Mouse (Mus musculus): ENCODE results near the gene Depdc5.

Depdc5 gene

DNA sequence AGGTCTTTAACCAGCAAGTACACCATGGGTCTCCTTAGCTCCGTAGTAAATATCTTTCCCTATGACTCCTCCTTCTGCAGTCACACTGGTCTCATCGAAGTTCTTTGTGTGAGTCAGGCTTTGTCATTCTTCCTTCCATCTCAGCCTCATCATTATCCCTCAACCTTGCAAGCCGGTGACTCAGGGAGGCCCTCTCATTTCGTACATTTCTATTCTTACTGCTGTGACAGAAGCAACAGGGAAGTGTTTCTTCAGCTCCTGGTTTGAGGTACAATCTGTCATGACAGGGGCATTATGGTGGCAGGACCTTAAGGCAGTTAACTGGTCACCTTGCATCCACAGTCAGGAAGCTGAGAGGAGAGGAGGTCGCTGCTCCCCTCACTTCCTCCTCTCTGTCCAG, 139.3 kb downstream of the Depdc5 start:
- no peak for DNase-seq

DNA sequence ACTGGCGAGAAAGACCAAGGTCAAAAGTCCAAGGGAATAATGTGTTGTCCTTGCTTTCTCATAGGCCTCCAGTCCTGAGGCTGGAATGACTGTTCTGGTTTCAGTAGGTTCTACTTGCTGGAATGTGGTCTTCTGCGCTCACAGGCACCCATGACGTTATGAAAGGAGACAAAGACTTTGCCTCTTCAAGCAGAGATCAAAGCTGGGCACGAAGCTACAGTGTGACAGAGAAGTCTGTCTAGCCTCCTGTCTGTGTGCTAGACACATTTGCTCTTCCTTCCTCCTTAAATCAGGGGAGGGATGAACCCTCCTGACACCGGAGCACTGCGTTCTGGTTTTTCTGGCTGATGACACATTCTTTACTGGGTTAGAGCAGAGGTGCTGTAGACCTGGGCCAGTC, 140.0 kb downstream of the Depdc5 start:
- DNase-seq: peak; percentile 38

DNA sequence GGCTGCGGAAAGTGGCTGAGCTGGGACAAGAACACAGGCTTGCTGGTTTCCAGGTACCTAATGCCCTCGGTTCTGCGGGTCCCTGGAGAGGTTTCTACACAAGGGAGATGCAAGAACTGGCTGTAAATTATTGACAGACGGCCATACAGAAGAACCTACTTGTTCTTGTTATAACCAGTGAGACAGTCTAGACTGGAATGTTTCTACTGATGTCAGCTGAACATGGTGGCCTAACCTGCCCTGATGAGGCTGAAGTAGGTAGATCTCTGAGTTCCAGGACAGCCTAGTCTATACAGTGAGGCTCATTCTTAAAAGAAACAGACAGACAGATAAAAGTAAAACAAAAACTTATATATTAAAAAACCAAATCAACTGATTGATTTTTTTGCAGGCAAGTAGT, 140.6 kb downstream of the Depdc5 start:
- DNase-seq: peak; percentile 43

DNA sequence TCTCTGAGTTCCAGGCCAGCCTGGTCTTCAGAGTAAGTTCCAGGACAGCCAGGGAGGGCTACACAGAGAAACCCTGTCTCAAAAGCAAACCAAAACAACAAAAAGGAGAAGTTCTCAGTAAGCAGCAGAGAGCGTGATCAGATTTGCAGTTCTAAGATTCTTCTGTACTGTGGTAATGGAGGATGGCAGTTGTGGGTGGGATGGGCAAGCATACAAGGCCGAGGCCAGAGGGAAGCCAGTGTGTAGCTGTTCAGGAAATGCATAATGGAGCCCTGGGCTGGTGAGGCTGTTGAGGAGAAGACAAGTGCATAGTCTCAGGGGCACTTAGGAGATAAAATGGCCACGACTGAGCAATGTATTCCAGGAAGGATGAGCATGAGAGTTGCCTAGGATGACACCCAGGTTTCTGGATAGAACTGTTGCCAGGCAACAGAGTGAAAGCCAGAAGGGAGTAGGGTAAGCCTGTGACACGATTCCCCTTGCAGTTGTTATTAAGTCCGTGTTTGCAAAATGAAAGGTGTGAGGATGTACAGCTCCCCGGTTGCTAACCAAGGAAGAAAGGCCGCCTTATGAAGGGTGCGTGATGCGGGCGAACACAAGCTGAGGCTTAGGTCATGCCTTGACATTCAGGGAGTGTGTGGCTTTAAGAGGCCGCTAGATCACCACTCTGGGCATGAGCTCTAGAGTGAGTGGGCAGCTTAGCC, 142.1 kb downstream of the Depdc5 start:
- DNase-seq: no peak

DNA sequence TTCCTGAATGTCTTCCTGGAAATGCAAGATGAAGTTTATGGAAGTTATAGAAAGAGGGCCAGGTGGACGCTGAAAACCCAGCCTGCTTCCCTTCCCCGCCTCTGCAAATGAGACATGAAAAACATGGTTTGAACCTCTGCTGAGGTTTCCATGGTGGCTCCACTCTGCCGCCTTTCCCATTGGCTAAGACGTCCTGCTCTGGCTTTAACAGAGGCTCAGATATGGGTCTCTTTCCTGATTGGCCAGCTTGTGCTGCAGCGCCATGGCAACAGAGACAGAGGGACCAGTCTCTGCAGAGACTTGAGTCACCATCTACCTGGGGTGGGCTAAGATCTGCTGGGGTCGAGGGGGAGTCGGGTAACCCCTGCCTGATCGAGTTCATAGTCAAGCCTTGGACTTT, 143.2 kb downstream of the Depdc5 start:
- no peak for DNase-seq

DNA sequence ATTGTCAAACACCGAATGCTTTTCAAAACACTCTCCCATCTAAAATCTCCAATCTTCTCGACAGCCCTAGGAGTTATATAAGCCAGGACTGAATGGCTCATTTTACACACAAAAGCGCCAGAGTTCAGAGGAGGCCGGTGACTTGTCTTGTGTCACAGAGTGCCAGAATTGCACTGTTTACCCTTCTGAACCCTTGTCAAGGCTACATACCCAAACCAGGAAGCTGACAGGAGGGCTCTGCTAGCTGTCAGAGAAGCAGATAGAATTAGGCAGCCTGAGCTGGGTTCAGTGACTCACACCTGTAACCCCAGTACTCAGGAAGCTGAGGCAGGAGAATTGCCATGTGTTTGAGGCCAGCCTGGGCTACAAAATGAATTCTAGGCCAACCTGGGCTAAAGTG, 143.9 kb downstream of the Depdc5 start:
- DNase-seq: no peak

DNA sequence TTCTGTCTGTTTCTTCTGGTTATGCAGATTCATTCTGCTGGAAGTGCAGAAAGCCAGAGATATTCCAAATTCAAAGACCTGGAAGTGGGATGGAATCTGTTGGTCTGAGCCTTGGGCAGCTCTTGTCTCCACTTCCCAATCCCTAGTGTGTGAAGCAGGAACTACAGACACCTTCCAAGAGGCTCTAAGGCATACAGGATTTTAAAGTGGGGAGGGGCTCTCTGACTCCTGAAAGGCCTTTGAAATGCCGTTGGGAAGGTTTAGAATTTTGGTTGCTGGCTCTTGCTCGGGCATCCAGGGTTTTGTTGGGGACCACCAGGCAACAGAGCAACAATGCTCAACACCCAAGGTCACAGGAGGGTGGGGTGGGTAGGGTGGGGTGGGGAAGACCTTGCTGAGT, 145.8 kb downstream of the Depdc5 start:
- no peak for DNase-seq

DNA sequence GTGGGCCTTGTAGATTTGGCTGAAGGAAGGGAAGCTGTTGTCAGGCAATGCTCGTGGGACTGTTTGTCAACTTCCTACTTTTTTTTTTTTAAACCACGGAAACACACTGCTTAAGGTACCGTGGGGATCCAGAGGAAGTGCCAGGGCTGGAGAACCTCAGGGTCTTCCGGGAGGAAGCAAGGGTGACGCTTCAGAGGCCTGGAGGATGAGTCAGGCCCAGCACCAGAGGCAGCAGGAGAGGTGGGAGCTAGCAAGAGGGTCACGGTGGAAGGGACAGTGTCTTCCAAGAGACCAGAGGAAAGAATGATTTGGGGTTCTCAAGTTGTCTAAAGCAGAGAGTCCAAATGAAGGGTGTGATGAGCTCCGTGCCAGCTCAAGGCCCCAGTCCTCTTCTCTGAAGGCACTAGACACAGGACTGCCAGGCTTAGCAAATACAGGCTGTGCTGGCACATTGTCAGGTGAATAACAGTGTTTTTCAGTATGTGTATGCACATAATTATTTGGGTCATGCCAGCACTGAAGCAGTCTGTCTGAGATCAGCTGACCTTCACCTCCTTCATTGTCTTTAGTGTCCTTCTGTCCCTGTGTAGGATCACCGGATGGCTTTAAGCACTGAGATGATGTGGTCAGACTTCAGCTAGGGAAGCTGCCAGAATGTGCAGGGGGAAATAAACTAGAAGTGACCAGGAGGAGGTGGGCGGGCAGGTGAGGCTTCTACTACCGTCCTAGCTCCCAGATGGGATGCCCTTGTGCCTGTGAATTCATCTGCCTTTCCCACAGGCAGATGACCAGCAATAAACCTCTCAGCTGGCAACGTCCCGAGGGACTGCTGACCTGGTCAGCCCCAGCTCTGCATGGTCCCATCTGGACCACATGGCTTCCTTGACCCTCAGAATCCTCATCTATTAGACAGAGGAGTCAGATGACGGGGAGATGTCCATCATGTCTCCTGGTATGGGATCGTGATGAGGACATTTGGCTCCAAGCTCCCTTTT, 146.6 kb downstream of the Depdc5 start:
- DNase-seq: peak; percentile 49

DNA sequence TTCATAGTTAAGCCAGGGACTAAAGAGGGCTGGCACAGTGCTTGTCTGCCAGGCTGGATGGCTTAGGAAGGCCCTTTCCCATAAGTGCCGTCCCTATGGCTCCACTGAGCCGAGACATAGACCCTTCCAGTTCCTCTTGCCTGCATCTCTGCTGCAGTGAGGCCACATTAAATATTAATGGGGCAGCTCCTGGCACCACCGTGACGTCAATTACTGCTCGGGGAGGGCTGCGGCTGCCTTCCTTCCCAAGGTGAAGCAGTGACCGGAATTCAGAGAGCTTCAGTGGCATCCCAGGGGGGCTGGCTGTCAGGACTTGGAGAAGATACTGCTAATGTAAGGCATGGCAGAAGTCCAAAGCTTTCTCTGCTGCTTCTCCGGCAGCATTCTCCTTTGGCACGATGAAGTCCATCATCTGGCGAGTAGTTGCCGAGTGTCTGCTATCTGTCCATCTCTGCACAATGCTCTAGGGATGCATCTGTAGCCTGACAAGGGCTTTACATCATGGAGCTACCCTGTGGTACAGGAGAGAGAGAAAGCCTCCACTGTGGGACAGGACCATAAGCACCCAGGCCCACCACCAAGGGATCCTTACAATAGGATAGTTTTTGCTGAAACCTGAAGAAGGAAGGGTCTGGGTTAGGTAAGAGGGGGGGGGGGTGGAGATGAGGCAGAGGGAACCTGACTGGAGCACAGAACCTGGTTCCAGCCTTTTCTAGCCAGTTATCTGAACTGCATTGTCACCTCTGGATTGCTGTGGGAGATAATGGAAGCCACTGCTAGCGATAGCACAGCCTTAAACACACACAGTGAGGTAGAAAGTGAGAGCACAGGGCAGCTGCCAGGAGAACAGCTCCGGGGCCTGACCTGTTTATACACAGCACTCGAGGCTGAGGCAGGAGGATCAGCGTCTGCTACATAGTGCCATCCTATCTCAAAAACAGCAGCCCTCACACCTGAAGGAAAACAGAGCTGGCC, 147.9 kb downstream of the Depdc5 start:
- DNase-seq: peak; percentile 41

DNA sequence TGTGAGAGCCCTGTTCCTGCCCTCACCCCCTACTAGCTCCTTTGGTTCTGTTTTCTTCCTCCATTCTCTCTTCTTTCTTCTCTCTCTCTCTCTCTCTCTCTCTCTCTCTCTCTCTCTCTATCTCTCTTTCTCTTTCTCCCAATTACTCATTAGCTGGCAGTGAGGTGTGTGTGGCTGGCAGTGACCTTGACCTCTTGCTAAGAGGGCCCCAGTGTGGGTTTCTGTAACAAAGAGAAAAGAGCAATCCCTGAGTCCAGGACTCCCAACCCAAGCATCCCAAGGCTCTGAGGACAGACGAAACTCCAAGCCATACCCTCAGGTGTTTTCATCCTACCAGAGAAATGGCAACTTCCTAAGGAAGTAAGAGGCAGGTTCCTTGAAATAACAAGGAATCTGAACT, 150.6 kb downstream of the Depdc5 start:
- DNase-seq: no peak

DNA sequence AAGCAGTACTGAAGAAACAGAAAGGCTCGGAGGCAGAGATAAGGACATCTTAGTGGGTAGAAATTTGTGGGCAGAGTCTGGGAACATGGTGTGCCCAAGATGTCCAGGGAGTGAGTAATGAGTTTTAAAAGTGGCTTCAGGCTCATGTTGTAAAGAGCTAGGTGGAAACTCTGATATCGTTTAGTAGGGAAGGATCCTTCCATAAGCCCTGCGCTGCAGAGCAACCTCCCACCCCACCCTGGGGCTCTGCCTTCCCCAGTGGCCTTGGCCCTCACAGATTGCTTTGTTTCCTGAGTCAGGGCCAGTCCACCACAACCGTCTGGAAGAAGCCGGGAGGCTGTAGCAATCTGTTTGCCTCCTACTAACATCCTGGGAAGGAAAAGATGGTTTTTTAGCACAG, 152.1 kb downstream of the Depdc5 start:
- DNase-seq: no peak

DNA sequence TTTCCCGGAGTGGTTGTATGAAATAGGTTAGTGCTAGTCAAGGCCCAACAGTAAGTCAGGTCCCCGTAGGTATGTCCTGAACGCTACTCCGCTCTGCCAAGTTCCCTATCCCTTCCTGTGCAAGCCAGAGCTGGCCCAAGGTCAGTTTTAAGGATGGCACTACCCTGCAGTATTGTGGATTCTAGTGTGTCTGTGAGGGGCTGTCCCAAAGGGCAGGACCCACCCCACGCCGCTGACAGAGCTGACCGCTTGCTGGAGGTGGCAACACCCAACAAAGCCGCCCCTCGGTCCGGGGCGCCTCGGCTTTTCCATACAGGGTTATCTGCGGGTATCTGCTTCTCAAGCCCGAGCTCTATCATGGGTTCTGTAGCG, 154.7 kb downstream of the Depdc5 start:
- DNase-seq: no peak

DNA sequence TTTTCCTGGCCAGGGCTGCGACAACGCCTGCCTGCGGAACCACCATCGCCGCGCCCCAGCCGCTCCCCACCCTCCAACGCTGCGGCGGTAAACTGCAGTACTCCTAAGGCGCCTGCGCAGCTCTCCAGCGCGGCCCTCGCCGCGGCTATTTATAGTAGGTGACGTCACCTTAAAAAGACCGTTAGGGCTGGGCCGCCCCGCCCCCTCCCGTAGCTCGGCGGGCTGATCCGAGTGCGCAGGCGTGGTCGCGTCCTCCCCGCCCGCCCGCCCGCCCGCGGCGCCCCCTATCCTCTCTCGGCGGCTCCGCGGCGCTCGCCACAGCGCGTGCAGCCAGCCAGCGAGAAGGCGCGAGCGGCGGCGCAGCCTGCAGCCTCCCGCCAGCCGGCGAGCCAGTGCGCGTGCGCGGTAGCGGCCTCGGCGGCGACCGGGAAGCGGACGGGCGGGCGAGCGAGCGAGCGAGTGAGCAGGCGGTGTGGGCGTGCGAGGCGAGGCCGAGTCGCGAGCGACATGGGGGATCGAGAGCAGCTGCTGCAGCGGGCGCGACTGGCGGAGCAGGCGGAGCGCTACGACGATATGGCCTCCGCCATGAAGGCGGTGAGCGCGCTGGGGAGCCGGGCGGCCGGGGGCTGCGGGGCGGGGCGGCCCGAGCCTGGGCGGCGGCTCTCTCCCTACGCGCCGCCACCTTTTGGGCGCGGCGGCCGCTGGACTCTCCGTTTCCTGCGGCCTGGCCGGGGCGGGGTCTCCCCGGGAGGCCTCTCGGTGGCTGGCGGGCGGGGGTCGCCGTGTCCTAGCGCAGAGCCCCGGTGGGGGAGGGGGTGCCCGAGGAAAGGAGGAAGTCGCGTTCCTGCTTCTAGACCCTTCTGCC, 155.3 kb downstream of the Depdc5 start, which contains the start of gene Ywhah:
Gene Ywhah, plus strand, starts transcription at position 256 of the 865 bp plus-strand sequence.
- DNase-seq: peak; percentile 98

DNA sequence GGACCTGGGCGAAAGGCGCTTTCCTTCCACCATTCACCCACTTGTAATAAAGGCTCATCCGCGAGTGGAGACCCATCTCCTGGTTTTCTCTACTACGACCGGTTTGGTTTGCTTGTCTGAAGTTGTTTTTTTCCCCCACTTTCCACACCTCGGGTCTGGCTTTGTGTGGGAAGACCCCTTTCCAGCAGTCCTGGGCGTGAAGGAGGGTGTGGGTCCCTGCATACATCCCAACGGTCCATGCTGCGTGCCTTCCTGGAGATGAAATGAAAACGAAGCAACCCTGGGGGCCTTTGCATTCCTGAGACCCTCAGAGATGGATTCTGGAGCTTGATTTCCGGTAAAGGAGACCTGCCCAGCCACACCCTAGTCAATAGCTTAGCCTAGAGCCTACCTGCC, 155.9 kb downstream of the Depdc5 start:
- no peak for DNase-seq

DNA sequence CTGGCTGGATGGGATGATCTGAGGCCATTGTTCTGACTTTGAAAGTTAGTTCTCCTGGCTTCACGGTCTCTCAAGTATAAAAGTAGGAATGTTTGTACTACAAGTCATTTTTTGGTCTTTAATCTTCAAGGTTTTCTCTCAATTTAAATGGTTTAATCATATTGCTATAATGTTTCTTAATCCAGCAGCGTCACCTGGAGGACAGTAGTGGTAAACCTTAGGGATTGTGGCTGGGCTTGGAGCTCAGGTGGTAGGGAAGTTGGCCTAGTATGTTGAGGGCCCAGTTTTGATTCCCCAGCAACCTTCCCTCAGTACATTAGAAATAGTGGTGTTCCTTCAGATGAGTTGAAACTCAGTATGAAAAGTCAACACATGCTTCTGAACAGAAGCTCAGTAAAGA, 158.1 kb downstream of the Depdc5 start:
- peak; percentile 45 for DNase-seq

DNA sequence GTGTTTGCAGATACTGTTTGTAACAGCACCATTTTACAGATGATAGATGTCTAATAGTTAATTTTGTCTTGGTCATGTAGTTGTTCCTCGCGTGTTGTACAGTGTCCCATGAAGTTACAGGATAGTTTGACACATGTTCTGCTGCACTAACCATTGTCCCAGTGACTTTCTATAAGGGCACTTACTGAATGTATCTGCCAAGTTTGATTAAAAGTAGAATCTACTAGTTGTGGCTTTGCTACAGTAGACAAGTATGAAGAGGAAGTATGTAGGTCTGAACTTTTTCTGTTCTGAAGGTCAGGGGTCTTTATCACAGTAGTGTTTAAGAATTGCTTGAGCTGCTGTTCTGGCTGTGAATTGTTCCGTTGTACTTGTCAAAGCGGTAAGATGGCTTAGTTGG, 159.8 kb downstream of the Depdc5 start:
- no peak for DNase-seq

DNA sequence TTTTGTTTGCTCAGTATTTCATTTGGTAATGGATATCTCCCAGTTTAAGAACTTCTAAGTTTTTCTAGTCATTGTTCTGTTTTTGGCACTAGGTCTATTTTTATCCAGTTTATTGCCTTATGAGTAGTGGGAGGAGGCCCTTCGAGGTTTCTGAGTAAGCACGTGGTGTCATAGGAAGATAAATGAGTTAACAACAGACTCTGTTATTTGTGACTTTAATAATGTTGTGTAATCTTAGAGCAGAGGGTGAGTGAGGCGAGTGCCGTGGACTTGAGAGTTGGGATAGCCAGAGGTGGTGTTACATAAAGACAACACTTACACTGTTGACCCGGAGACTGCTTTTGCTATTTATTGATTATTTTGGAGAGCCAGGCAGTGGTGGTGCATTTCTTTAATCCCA, 161.0 kb downstream of the Depdc5 start:
- DNase-seq: no peak

DNA sequence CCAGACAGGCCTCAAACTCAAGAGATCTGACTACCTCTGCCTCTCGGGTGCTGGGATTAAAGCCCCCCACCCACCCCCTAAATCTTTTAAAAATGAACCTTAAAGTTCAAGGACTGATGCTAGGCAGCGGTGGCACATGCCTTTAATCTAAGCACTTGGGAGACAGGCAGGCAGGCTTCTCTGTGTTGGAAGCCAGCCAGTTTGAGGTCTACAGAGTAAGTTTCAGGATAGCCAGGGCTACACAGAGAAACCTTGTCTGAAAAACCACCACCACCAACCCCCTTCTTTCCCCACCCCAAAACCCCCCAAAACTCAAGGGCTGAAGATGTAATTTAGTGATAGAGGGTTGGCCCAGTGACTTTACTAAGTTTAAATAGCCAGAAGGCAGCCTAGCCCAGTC, 165.2 kb downstream of the Depdc5 start:
- DNase-seq: no peak

DNA sequence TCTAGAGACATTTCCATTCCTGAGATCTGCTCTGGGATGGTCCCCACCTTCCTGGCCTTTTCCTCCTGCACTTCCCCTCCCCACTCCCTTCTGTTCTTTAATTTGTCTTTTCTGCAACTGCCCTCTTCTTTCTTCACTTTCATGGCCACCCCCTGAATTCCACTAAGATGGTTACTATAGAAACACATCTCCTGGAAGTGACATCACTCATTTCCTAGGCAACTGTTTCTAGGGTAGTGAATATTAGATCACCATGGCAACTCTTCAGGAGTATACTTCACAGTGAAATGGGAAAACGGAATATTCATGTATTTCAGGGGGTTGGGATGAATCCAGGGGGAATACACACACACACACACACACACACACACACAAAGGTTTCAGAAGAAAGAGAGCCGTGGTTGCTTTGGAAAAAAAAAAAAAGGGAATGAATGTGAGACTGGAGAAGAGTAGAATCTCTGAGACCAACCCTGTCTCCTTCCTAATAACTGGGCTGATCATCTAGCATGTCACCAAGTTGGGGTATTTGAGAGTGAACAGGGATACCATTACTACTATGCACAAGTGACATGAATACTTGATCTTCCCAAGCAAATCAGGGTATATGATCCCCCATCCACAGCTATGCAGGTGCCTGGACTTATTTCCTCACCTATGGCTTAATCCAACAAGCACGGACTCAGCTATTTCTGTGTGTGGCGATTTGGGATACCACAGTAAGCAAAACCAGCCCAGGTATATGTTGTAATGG, 167.1 kb downstream of the Depdc5 start:
- DNase-seq: no peak

DNA sequence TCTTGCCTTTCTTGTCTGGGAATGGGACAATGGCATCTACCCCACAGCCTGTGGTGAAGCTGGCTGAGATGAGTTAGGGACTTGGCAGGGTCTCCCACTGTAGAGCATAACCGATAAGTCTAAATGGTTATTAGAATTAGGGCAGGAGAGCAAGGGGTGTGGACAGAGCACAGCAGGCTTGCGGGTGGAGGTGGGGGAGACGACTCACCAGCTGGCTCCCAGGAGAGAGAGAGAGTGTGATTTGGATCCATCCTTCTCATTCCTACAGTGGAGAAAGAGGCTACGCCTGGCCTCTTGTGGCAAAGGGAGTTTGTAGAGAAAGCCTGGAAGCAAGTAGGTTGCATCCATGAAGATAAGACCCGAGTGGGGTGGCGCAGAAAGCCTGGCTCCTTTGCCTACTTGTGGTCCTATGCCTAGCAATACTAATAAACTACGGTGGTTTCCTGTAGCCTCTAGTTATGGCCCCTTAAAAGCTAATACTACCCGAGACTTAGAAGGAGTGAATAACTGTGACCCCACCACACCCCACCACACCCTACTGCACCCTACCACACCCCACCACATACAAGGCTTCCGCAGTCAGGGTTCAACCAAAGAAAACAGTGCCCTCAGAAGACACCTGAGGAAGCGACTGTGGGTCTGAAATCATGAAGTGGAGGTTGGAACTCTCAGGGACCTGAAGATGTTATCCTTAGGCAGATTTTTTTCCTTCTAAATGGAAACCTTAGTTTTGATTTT, 168.7 kb downstream of the Depdc5 start:
- no peak for DNase-seq
